In the genomic region with DNA sequence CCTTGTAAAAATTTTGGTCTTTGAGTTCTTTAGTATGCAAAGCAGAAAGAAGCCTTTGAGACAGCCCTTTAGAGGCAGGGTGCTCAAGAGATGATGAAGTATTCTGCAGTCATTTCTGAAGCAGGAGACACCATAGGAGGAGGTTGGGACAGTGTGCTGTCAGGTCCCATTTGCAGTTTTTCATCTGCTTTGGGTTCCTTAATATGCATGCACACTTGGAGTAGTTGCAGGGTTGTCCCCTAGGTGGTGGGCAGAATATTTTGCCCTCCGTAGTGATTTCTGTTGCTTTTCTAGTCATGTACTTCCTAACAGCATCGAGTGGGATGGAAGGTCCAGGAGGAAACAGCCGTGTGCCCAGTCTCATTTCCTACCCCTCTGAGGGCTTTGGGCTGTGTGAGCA, we compare ENCODE assay signal across 8 mouse cellular contexts.
DNase-seq lines count a peak whose midpoint lies in the region; ATAC-seq lines count a peak whose summit lies in the region.

No protein-coding gene starts in this region.

- peak overlapping the region; percentile 22 for H3K4me3 ChIP-seq in heart, embryonic 11.5 days (ENCODE audit: low read depth, low read length)
- peak overlapping the region; percentile 29 for H3K4me3 ChIP-seq in heart, embryonic 16.5 days (ENCODE audit: low read length)
- H3K4me3 ChIP-seq in megakaryocyte, embryonic 14.5 days (replicated peaks) = peak overlapping the region; percentile 85

- H3K9me3 ChIP-seq in heart, embryonic 11.5 days (replicated peaks; ENCODE audit: control insufficient read depth, low read length) = no peaks in the 10 kb centered on the region
- H3K9me3 ChIP-seq in heart, embryonic 16.5 days (replicated peaks; ENCODE audit: control insufficient read depth, low read length) = no peaks in the 10 kb centered on the region
- H3K9me3 ChIP-seq in megakaryocyte, embryonic 14.5 days = no peaks in the 10 kb centered on the region

- 56% methylated on average over 3 of the region's 3 CpGs for WGBS in heart, embryonic 11.5 days (ENCODE audit: insufficient replicate concordance)
- WGBS in heart, embryonic 16.5 days = 44% methylated on average over 3 of the region's 3 CpGs

- intact Hi-C loops in heart, postnatal 10 days (cut with DNase I) = no loop called here

- peak overlapping the region; percentile 43 for H3K4me2 ChIP-seq in heart, embryonic 11.5 days
- H3K4me2 ChIP-seq in heart, embryonic 16.5 days (ENCODE audit: low read depth, low read length) = peak overlapping the region; percentile 43

- H3K27ac ChIP-seq in heart, embryonic 11.5 days (ENCODE audit: low read depth, low read length) = no peak overlapping the region
- no peak overlapping the region for H3K27ac ChIP-seq in heart, embryonic 16.5 days (ENCODE audit: low read length)

- 0 out of 2 replicates have a peak, but pooled peaks cover 2% of the 10 kb centered on the region for H3K27me3 ChIP-seq in heart, embryonic 11.5 days (ENCODE audit: control insufficient read depth, insufficient read depth, low read length)
- H3K27me3 ChIP-seq in heart, embryonic 16.5 days (ENCODE audit: control insufficient read depth, insufficient read depth, low read length) = no peaks in the 10 kb centered on the region
- H3K27me3 ChIP-seq in megakaryocyte, embryonic 14.5 days (replicated peaks) = no peaks in the 10 kb centered on the region

- ATAC-seq in heart, embryonic 11.5 days (replicated peaks; ENCODE audit: insufficient number of reproducible peaks, low FRiP score, low TSS enrichment) = no peak
- ATAC-seq in heart, embryonic 16.5 days (replicated peaks; ENCODE audit: extremely low read depth, insufficient read depth, low FRiP score) = no peak

- no peaks in the 10 kb centered on the region for H3K36me3 ChIP-seq in heart, embryonic 11.5 days (ENCODE audit: control insufficient read depth, insufficient read depth, low read length)
- H3K36me3 ChIP-seq in heart, embryonic 16.5 days (ENCODE audit: control insufficient read depth, insufficient read depth) = no peaks in the 10 kb centered on the region
- H3K36me3 ChIP-seq in megakaryocyte, embryonic 14.5 days (replicated peaks; ENCODE audit: low read length) = no peaks in the 10 kb centered on the region

- H3K9ac ChIP-seq in heart, embryonic 11.5 days (ENCODE audit: low read depth, low read length) = no peak overlapping the region
- peak overlapping the region; percentile 30 for H3K9ac ChIP-seq in heart, embryonic 16.5 days (ENCODE audit: low read length)

- no peak for DNase-seq in heart, postnatal 10 days
- DNase-seq in A20 (ENCODE audit: low read depth, low spot score) = peak; percentile 72
- DNase-seq in embryo, embryonic 11 days = no peak
- DNase-seq in right cerebral cortex, adult 18-20 months = no peak
- no peak for DNase-seq in cerebellum, adult 11 months

- peaks cover 13% of the 10 kb centered on the region for H3K4me1 ChIP-seq in heart, embryonic 11.5 days (ENCODE audit: control insufficient read depth, insufficient read depth, low read length)
- peaks cover 17% of the 10 kb centered on the region for H3K4me1 ChIP-seq in heart, embryonic 16.5 days (ENCODE audit: control insufficient read depth, insufficient read depth, low read length)
- peaks cover 89% of the 10 kb centered on the region for H3K4me1 ChIP-seq in megakaryocyte, embryonic 14.5 days

Comparison
In these comparisons a context has a peak if more than half of its experiments do, and no peak if none do; other contexts are left out.
1. H3K4me3 ChIP-seq: peak in every context shown above with its lines; median percentile 85 in megakaryocyte, embryonic 14.5 days; 29 in heart, embryonic 16.5 days; 22 in heart, embryonic 11.5 days.